Mouse (Mus musculus) embryonic facial prominence, embryonic 10.5 days (tissue): ENCODE measurements around the gene Hebp1. TPM values are rescaled to one million over a fixed set of nuclear protein-coding genes. Genes with fewer than 3 reads are reported as not detected.

ENCODE experiments used
- DNase-seq: peaks from one replicate; pipeline ENCODE4 v3.0.0-alpha.2; 2017; ENCODE audit warnings: low spot score
- H3K27ac ChIP-seq: fragments of 300-500 bp; sonication (generic); replicated peaks from 2 replicates; pipeline ENCODE4 v1.5.1; 2016; ENCODE audit warnings: mild to moderate bottlenecking
- H3K27me3 ChIP-seq: fragments of 300-500 bp; sonication (generic); replicated peaks from 2 replicates; pipeline ENCODE4 v1.6.1; 2016; ENCODE audit warnings: low read depth, mild to moderate bottlenecking; ENCODE audit not compliant: poor library complexity, severe bottlenecking
- H3K36me3 ChIP-seq: fragments of 300-500 bp; sonication (generic); replicated peaks from 2 replicates; pipeline ENCODE4 v1.6.1; 2016; ENCODE audit warnings: mild to moderate bottlenecking, moderate library complexity
- H3K4me1 ChIP-seq: fragments of 300-500 bp; sonication (generic); 2 replicates; pipeline ENCODE4 v1.6.1; 2016
- H3K4me3 ChIP-seq: fragments of 300-500 bp; sonication (generic); 2 replicates; pipeline ENCODE4 v1.5.1; 2016; ENCODE audit warnings: mild to moderate bottlenecking, moderate library complexity
- H3K9me3 ChIP-seq: fragments of 300-500 bp; sonication (generic); 2 replicates; pipeline ENCODE4 v1.6.1; 2016; ENCODE audit warnings: mild to moderate bottlenecking
- WGBS: fragments of 180-500 bp; shearing (Covaris S2); methylation state at CpG from one replicate; pipeline ENCODE4 v1.1.7; 2016; 5-methylcytosine and 5-hydroxymethylcytosine counted together
- polyA plus RNA-seq: library from polyadenylated mRNA; unstranded; fragments of >200 nt; fragmentation: Nextera tagmentation; extraction: Ambion mirVana; gene quantifications from 2 replicates; pipeline ENCODE4 v1.2.1, GENCODE M21; 2016

Gene Hebp1
- polyA plus RNA-seq, 1 experiment from 2014 or later: 5.2 TPM

GRCm38 (mm10) chr6:135218330-135218729 lies 20.5 kb upstream of the Hebp1 start:
- DNase-seq: no peak
- no peaks in the 10 kb centered on the region for H3K27me3 ChIP-seq
- peaks cover 12% of the 10 kb centered on the region for H3K36me3 ChIP-seq
- no peak overlapping the region for H3K4me3 ChIP-seq
- H3K4me1 ChIP-seq: no peaks in the 10 kb centered on the region; the same call in 1 of the 2 replicates
- no peaks in the 10 kb centered on the region for H3K9me3 ChIP-seq
- no peak overlapping the region; the same call in 1 of the 2 replicates for H3K27ac ChIP-seq
- 73% methylated on average over 8 of the region's 8 CpGs for WGBS

DNA sequence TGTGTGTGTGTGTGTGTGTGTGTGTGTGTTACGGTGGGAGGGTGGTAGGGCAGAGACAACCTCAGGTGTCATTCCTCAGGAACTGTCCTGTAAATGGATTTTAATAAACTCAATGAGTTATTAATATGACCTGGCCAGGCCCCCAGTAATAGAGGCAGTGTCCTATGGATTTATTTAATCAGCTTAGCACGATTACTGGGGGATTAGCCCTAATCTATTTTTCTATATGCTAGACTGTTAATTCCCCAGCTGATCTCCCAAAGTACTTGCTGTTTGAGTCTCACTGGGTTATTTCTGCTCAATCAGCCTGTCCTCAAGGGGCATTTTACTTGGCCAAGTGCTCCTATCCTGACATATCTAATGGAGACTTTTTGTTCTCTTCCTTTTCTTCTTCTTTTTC lies 14.8 kb upstream of the Hebp1 start:
- Histone ChIP-seq H3K27ac (no peak overlapping the region), H3K4me1 (no peaks in the 10 kb centered on the region), H3K9me3 (no peaks in the 10 kb centered on the region), H3K27me3 (no peaks in the 10 kb centered on the region), H3K4me3 (no peak overlapping the region), H3K36me3 (peaks cover 12% of the 10 kb centered on the region)
- 76% methylated on average over 1 of the region's 2 CpGs for WGBS
- DNase-seq: no peak

DNA sequence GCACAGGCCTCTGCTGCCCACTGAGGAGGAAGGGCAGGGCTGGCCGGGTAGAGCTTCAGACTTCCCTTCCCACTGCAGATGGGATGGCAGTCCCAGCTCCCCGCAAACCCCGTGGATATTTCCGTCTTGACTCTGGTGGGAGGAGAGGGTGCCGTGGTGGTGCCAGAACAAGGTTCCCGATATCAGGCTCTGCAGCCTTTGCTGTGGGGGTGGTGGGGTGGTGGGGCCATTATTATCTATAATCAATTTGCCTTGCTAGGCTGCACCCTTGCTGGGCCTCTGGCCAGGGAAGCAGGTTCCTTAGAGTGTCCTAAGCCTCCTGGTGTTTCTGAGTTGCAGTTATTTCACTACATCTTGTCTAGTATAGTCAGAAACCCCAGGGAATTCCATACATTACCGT lies 13.3 kb upstream of the Hebp1 start:
- WGBS: 85% methylated on average over 7 of the region's 7 CpGs
- no peak for DNase-seq
- H3K9me3 ChIP-seq: no peaks in the 10 kb centered on the region

DNA sequence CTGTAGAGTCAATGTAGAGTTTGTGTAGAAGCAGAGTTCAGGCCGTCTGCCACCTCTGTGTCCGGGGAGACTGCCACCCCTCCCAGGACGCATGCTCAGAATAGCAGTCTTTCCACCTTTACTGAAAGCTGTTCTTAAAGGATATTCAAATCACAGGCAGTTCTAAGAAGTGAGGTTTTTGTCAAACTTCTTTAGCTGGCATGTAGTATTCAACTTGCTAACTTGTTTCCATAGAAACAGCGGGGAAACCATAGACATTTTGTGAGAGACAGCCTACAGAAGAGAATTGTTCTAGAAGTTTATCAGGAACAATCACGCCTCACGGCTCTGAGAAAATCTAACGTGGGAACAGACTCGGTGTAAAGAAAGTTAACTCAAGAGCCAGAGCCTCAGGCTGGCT lies 9.1 kb upstream of the Hebp1 start:
- no peaks in the 10 kb centered on the region for H3K9me3 ChIP-seq
- no peak overlapping the region for H3K4me3 ChIP-seq
- WGBS: 79% methylated on average over 8 of the region's 8 CpGs
- no peak for DNase-seq
- H3K36me3 ChIP-seq: no peaks in the 10 kb centered on the region
- H3K27ac ChIP-seq: no peak overlapping the region
- no peaks in the 10 kb centered on the region for H3K4me1 ChIP-seq
- H3K27me3 ChIP-seq: no peaks in the 10 kb centered on the region

More for the DNA sequence above, 13.3 kb upstream of the Hebp1 start:
- Histone ChIP-seq H3K27ac (no peak overlapping the region), H3K4me1 (no peaks in the 10 kb centered on the region), H3K4me3 (no peak overlapping the region), H3K36me3 (peaks cover 6% of the 10 kb centered on the region), H3K27me3 (no peaks in the 10 kb centered on the region)

- no peak for DNase-seq
- Histone ChIP-seq H3K36me3 (no peaks in the 10 kb centered on the region), H3K27me3 (no peaks in the 10 kb centered on the region), H3K9me3 (no peaks in the 10 kb centered on the region), H3K4me1 (no peaks in the 10 kb centered on the region), H3K4me3 (no peak overlapping the region), H3K27ac (no peak overlapping the region)
- 84% methylated on average over 4 of the region's 4 CpGs for WGBS
These were observed 8.0 kb upstream of the Hebp1 start for GRCm38 (mm10) chr6:135205802-135206201.

DNA sequence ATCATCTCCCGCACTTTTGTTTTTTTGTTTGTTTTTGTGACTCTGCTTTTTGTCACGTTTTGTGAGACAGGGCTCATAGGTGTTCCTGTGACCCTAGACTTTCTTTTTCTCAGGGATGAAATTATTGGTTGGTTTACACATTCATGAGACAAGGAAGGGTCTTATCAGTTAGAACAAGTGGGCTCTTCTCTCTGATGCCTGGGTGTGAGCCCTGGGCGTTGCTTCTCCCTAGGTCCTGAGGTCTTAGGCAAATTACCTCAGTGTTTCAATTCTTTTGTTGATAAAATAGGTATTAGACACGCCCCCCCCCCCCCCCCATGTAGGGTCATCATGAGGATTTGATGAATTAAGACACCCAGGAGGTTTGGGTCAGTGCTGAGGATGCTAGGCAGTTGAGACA lies 7.0 kb upstream of the Hebp1 start:
- no peaks in the 10 kb centered on the region for H3K9me3 ChIP-seq
- H3K27ac ChIP-seq: no peak overlapping the region
- 71% methylated on average over 4 of the region's 4 CpGs for WGBS
- no peak overlapping the region for H3K4me3 ChIP-seq
- no peaks in the 10 kb centered on the region for H3K4me1 ChIP-seq
- no peak for DNase-seq
- no peaks in the 10 kb centered on the region for H3K36me3 ChIP-seq
- no peaks in the 10 kb centered on the region for H3K27me3 ChIP-seq

GRCm38 (mm10) chr6:135203737-135204136 lies 5.9 kb upstream of the Hebp1 start:
- no peak for DNase-seq
- no peak overlapping the region for H3K27ac ChIP-seq
- H3K4me3 ChIP-seq: no peak overlapping the region
- WGBS: 59% methylated on average over 6 of the region's 6 CpGs
- no peaks in the 10 kb centered on the region for H3K9me3 ChIP-seq
- H3K27me3 ChIP-seq: no peaks in the 10 kb centered on the region
- H3K4me1 ChIP-seq: peaks cover 1% of the 10 kb centered on the region
- no peaks in the 10 kb centered on the region for H3K36me3 ChIP-seq

GRCm38 (mm10) chr6:135202668-135203067 lies 4.8 kb upstream of the Hebp1 start:
- Histone ChIP-seq H3K4me1 (peaks cover 9% of the 10 kb centered on the region), H3K9me3 (no peaks in the 10 kb centered on the region), H3K36me3 (no peaks in the 10 kb centered on the region), H3K27ac (no peak overlapping the region), H3K27me3 (no peaks in the 10 kb centered on the region), H3K4me3 (no peak overlapping the region)
- no peak for DNase-seq
- 87% methylated on average over 6 of the region's 6 CpGs for WGBS

- 89% methylated on average over 16 of the region's 16 CpGs for WGBS
- DNase-seq: no peak
- Histone ChIP-seq H3K27me3 (peaks cover 6% of the 10 kb centered on the region; the same call in 1 of the 2 replicates), H3K27ac (no peak overlapping the region), H3K36me3 (no peaks in the 10 kb centered on the region), H3K4me3 (no peak overlapping the region), H3K4me1 (peaks cover 13% of the 10 kb centered on the region), H3K9me3 (no peaks in the 10 kb centered on the region)
These were observed 2.5 kb upstream of the Hebp1 start for GRCm38 (mm10) chr6:135200122-135200957.

GRCm38 (mm10) chr6:135198726-135199125 lies 904 bp upstream of the Hebp1 start:
- Histone ChIP-seq H3K4me1 (peaks cover 17% of the 10 kb centered on the region), H3K36me3 (no peaks in the 10 kb centered on the region), H3K4me3 (peak overlapping the region; percentile 91), H3K27me3 (peaks cover 12% of the 10 kb centered on the region; the same call in 1 of the 2 replicates), H3K9me3 (no peaks in the 10 kb centered on the region), H3K27ac (no peak overlapping the region; the same call in 1 of the 2 replicates)
- DNase-seq: no peak
- 49% methylated on average over 6 of the region's 6 CpGs for WGBS

DNA sequence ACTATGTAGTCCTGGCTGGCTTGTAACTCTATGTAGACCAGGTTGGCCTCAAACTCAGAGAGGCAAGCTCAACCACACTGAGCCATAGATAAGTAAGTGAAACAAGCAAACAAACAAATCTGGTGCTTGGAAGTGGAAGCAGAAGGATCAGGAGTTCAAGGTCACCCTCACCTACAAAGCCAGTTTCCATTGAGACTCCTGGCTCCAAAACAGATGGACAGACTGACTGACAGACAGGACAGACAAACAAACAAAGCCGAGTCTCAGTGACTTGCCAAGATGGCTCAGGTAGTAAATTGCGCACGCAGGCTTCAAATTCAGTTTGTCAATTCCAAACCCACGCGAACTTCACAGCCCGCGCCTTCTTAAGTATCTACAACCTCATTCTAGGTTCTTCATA lies 376 bp downstream of the Hebp1 start:
- no peak for DNase-seq
- Histone ChIP-seq H3K36me3 (no peaks in the 10 kb centered on the region), H3K9me3 (no peaks in the 10 kb centered on the region), H3K27ac (peak overlapping the region; percentile 92), H3K27me3 (peaks cover 12% of the 10 kb centered on the region; the same call in 1 of the 2 replicates), H3K4me1 (peaks cover 28% of the 10 kb centered on the region), H3K4me3 (peak overlapping the region; percentile 91)
- 21% methylated on average over 7 of the region's 7 CpGs for WGBS

DNA sequence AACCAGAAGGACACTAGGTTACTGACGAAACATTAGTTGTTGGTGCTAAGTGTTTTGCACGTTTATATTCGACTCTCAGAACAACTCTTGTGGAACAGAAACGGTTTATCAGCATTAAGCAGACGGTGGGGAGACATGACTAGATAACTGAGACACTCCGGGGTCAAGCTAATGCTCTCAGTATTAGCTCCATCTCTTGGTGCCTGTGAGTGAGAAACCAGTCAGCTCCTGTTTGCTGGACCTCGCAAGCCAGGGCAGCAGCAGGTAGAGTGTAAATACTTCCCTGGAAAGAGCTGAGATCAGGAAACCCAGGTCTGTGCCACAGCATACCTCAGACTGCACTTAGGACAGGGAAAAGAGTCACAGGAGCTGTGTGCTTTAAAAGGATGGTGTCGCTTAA lies 1.1 kb downstream of the Hebp1 start:
- Histone ChIP-seq H3K27ac (no peak overlapping the region), H3K27me3 (peaks cover 12% of the 10 kb centered on the region; the same call in 1 of the 2 replicates), H3K4me3 (no peak overlapping the region), H3K36me3 (no peaks in the 10 kb centered on the region), H3K4me1 (peaks cover 28% of the 10 kb centered on the region), H3K9me3 (no peaks in the 10 kb centered on the region)
- DNase-seq: no peak
- 80% methylated on average over 8 of the region's 8 CpGs for WGBS

DNA sequence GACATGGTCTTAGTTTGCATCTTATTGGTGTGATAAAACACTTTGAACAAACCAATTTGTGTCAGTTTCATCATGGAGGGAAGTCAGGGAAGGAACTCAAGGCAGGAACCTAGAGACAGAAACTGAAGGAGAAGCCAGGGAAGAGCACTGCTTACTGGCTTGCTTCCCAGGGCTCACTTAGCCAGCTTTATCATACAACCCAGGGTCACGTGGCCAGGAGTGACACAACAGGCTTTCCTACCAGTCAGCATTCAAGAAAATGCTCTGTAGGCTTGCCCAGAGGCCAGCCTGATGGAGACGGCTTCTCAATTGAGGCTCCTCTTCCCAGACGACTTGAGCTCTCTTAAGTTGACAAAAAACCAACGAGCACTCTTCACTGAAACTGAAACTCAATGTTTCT lies 2.9 kb downstream of the Hebp1 start:
- no peak for DNase-seq
- peaks cover 12% of the 10 kb centered on the region; the same call in 1 of the 2 replicates for H3K27me3 ChIP-seq
- H3K9me3 ChIP-seq: no peaks in the 10 kb centered on the region
- H3K27ac ChIP-seq: no peak overlapping the region
- H3K36me3 ChIP-seq: no peaks in the 10 kb centered on the region
- no peak overlapping the region for H3K4me3 ChIP-seq
- 83% methylated on average over 4 of the region's 4 CpGs for WGBS
- H3K4me1 ChIP-seq: peaks cover 32% of the 10 kb centered on the region
